ENCODE assay signal across 10 mouse cellular contexts in the genomic region with DNA sequence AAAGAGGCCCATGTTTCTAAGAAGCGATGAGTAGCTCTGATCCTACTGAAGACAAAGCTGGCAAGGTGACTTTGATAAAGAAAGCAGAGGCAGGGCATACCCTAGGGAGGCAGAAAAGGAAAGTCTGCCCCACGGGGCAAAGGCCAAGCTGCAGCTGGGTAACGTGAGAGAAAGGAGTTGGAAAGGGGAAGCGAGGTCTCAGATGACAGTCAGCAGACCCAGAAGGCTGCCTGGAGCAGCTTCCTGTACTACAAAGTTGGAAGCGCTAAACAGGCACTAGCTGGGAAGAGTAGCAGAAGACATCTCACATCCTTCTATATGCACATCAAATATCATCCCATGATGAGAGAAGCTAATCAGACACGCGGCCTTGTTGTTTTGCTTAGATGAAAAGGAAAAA. TPM values are rescaled to one million over a fixed set of nuclear protein-coding genes. Genes with fewer than 3 reads are reported as not detected.
DNase-seq lines count a peak whose midpoint lies in the region; ATAC-seq and TF ChIP-seq lines count a peak whose summit lies in the region.
"Had no signal": no experiment of that assay in that cellular context is flagged by ENCODE, and none has a peak within 500 bp of the region (broad histone marks: within the 10 kb centered on the region; RNA-seq: fewer than 3 reads in every experiment).

No protein-coding gene starts in this region.

- no peak overlapping the region for H3K27ac ChIP-seq in liver, adult 2 months (replicated peaks; ENCODE audit: insufficient read depth, low read depth, low read length)
- H3K27ac ChIP-seq in liver, embryonic 11.5 days (ENCODE audit: low read depth, low read length) = no peak overlapping the region
- H3K27ac ChIP-seq in bone marrow macrophage, adult 2 months (ENCODE audit: insufficient read depth, low read depth, low read length) = peak overlapping the region; percentile 97
- 0 out of 2 replicates have a peak overlapping the region, but pooled peaks have one; percentile 30 for H3K27ac ChIP-seq in kidney, embryonic 14.5 days (ENCODE audit: low read depth, low read length)
- H3K27ac ChIP-seq: hindbrain, embryonic 13.5 days had no signal

- H3K4me2 ChIP-seq in liver, embryonic 11.5 days = no peak overlapping the region
- H3K4me2 ChIP-seq in kidney, embryonic 14.5 days (replicated peaks; ENCODE audit: low read depth, low read length) = no peak overlapping the region
- H3K4me2 ChIP-seq: hindbrain, embryonic 13.5 days had no signal

- H3K36me3 ChIP-seq in liver, adult 2 months (ENCODE audit: control insufficient read depth, insufficient read depth, low read length) = no peaks in the 10 kb centered on the region
- H3K36me3 ChIP-seq in liver, embryonic 11.5 days (ENCODE audit: control insufficient read depth, insufficient read depth, low read length) = no peaks in the 10 kb centered on the region
- no peaks in the 10 kb centered on the region for H3K36me3 ChIP-seq in kidney, embryonic 14.5 days (ENCODE audit: control insufficient read depth, insufficient read depth, low read length)
- H3K36me3 ChIP-seq: hindbrain, embryonic 13.5 days had no signal

- ATAC-seq in liver, embryonic 11.5 days (replicated peaks; ENCODE audit: low FRiP score) = no peak
- ATAC-seq in kidney, embryonic 14.5 days (ENCODE audit: low FRiP score, low TSS enrichment) = no peak

- TF ChIP-seq CTCF in liver, adult 2 months (IDR thresholded peaks at IDR 0.05; ENCODE audit: low read depth, low read length) = no peak
- no peak for TF ChIP-seq CTCF in bone marrow macrophage, adult 2 months (IDR thresholded peaks at IDR 0.05; ENCODE audit: low read depth, low read length)

- no peaks in the 10 kb centered on the region for H3K9me3 ChIP-seq in liver, embryonic 11.5 days (ENCODE audit: control insufficient read depth, low read length)
- H3K9me3 ChIP-seq in kidney, embryonic 14.5 days (ENCODE audit: control insufficient read depth, low read length) = 0 out of 2 replicates have a peak, but pooled peaks cover 2% of the 10 kb centered on the region
- H3K9me3 ChIP-seq: hindbrain, embryonic 13.5 days had no signal

- H3K4me3 ChIP-seq in liver, adult 2 months (ENCODE audit: insufficient read depth, low read depth, low read length) = no peak overlapping the region
- no peak overlapping the region for H3K4me3 ChIP-seq in liver, embryonic 11.5 days (ENCODE audit: low read depth, low read length)
- H3K4me3 ChIP-seq in bone marrow macrophage, adult 2 months (ENCODE audit: insufficient read depth, low read length) = no peak overlapping the region
- H3K4me3 ChIP-seq in kidney, embryonic 14.5 days (ENCODE audit: low read length) = no peak overlapping the region
- H3K4me3 ChIP-seq: hindbrain, embryonic 13.5 days had no signal

- no peaks in the 10 kb centered on the region for H3K27me3 ChIP-seq in liver, adult 2 months (ENCODE audit: control insufficient read depth, insufficient read depth, low read length)
- H3K27me3 ChIP-seq in liver, embryonic 11.5 days (replicated peaks; ENCODE audit: control insufficient read depth, insufficient read depth, low read length) = no peaks in the 10 kb centered on the region
- H3K27me3 ChIP-seq in kidney, embryonic 14.5 days (ENCODE audit: control insufficient read depth, insufficient read depth, low read length) = no peaks in the 10 kb centered on the region
- H3K27me3 ChIP-seq: hindbrain, embryonic 13.5 days had no signal

- 68% methylated on average over 7 of the region's 7 CpGs for WGBS in liver, adult 2 months
- 55% methylated on average over 7 of the region's 7 CpGs for WGBS in liver, embryonic 11.5 days
- 39% methylated on average over 7 of the region's 7 CpGs for WGBS in kidney, embryonic 14.5 days

- peaks cover 2% of the 10 kb centered on the region; the same call in 1 of the 2 replicates for H3K4me1 ChIP-seq in liver, adult 2 months (ENCODE audit: control insufficient read depth, insufficient read depth, low read length)
- peaks cover 3% of the 10 kb centered on the region; the same call in 1 of the 2 replicates for H3K4me1 ChIP-seq in liver, embryonic 11.5 days (replicated peaks; ENCODE audit: control insufficient read depth, insufficient read depth, low read length)
- H3K4me1 ChIP-seq in bone marrow macrophage, adult 2 months (ENCODE audit: control insufficient read depth, insufficient read depth, low read length) = peaks cover 25% of the 10 kb centered on the region
- H3K4me1 ChIP-seq in kidney, embryonic 14.5 days (ENCODE audit: control insufficient read depth, insufficient read depth, low read length) = 0 out of 2 replicates have a peak, but pooled peaks cover 3% of the 10 kb centered on the region

- peak; percentile 21 for DNase-seq in liver, adult 2 months (ENCODE audit: extremely low read depth, low read depth, low spot score)
- DNase-seq in liver, embryonic 11.5 days (ENCODE audit: low spot score) = no peak
- DNase-seq in mesoderm, embryonic 11.5 days (ENCODE audit: low read depth, low spot score) = peak; percentile 33
- no peak for DNase-seq in left cerebral cortex, postnatal 25 days (ENCODE audit: low spot score in 2 of 2)
- no peak for DNase-seq in cerebellum, adult 8-10 months
- DNase-seq in retina, embryonic 14.5 days (ENCODE audit: low spot score) = no peak
- DNase-seq: gastrocnemius, postnatal 25 days had no signal

- intact Hi-C loops in left cerebral cortex, postnatal 25 days (cut with DNase I) = no loop called here

- H3K9ac ChIP-seq in liver, adult 2 months (ENCODE audit: low read depth, low read length) = no peak overlapping the region
- H3K9ac ChIP-seq in liver, embryonic 11.5 days (ENCODE audit: low read depth, low read length) = no peak overlapping the region
- no peak overlapping the region for H3K9ac ChIP-seq in kidney, embryonic 14.5 days (ENCODE audit: low read depth, low read length)
- H3K9ac ChIP-seq: hindbrain, embryonic 13.5 days had no signal

- H3K79me2 ChIP-seq in liver, adult 2 months (ENCODE audit: control insufficient read depth, insufficient read depth, low read length) = no peaks in the 10 kb centered on the region; the same call in 1 of the 2 replicates

- TF ChIP-seq POLR2A in liver, adult 2 months (IDR thresholded peaks at IDR 0.05; ENCODE audit: extremely low read depth, insufficient read depth, low read length) = no peak
- no peak for TF ChIP-seq POLR2A in bone marrow macrophage, adult 2 months (IDR thresholded peaks at IDR 0.05; ENCODE audit: borderline replicate concordance, low read depth, low read length)

RNA-seq across cellular contexts. Expression of a gene that starts 3.9 kb away (rescaled TPM):
- 32.5 and 47.9 TPM in 2 replicates for total RNA-seq in liver, adult 2 months (2014; rRNA removed)
- polyA plus RNA-seq in liver, adult 2 months (2012; rRNA removed) = 53.0 and 57.4 TPM in 2 replicates
- 41.5 and 42.3 TPM in 2 replicates for polyA plus RNA-seq in liver, embryonic 11.5 days (2014; fragmentation: Nextera tagmentation; extraction: Ambion mirVana)
- polyA plus RNA-seq in bone marrow macrophage, adult 2 months (2012; ENCODE audit: insufficient read depth, insufficient read length, missing spikeins) = 107 and 127 TPM in 2 replicates
- 81.7 and 82.3 TPM in 2 replicates for polyA plus RNA-seq in kidney, embryonic 14.5 days (2014; fragmentation: Nextera tagmentation; extraction: Ambion mirVana)
- 10 to 100 TPM; 82.4 to 89.3 TPM for total RNA-seq in left cerebral cortex, postnatal 25 days (2021)

Comparison
In these comparisons a context has a peak if more than half of its experiments do, and no peak if none do; other contexts are left out.
1. DNase-seq: peak in liver, adult 2 months (single experiment) and mesoderm, embryonic 11.5 days (single experiment); none in liver, embryonic 11.5 days (single experiment), left cerebral cortex, postnatal 25 days (0 of 2), cerebellum, adult 8-10 months (single experiment) and retina, embryonic 14.5 days (single experiment).
2. H3K27ac ChIP-seq: peak in bone marrow macrophage, adult 2 months (single experiment) and kidney, embryonic 14.5 days (single experiment); none in liver, adult 2 months (single experiment) and liver, embryonic 11.5 days (single experiment).